Mouse (Mus musculus): Measurements from ENCODE around the gene Fam193b. TPM values are rescaled to one million over a fixed set of nuclear protein-coding genes. Genes with fewer than 3 reads are reported as not detected.

Fam193b gene
- polyA plus RNA-seq (2015; fragmentation: Nextera tagmentation; extraction: Ambion mirVana) = 15.4 and 18.8 TPM in 2 replicates

DNA sequence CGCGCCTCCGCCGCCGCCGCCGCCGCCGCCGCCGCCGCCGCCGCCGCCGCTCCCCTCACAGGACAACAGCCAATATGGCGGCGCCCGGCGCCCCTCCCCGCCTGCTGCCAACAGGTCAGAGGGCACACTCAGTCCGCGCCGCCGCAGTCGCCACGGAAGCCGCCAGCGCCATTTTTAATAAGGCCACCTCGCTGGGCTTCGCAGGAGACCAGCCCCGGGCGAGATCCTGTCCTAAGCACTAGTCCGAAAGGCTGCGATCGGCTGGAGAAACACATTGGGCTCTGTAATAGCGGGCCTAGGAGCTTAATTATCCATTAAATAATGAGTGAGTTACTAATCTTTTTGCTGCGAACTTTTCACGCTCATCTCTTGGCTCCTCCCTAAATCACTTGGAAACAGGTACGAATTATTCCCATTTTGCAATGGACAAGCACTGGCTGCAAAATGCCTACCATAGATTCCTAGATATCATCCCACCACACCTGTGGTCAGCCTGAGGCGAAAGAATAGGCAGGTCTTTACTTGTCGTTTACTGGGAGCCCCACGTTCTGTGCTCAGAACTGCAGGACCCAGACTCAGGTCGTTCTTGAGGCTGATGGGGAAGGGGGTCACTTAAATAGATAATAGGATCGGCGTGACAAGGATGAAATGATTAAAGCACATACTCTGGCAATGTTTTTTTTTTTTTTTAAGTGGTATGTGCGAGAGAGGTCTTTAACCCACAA, at the start of gene Fam193b:
Gene Fam193b (minus strand): TSS at position 94 of the 725 bp plus-strand sequence.

DNA sequence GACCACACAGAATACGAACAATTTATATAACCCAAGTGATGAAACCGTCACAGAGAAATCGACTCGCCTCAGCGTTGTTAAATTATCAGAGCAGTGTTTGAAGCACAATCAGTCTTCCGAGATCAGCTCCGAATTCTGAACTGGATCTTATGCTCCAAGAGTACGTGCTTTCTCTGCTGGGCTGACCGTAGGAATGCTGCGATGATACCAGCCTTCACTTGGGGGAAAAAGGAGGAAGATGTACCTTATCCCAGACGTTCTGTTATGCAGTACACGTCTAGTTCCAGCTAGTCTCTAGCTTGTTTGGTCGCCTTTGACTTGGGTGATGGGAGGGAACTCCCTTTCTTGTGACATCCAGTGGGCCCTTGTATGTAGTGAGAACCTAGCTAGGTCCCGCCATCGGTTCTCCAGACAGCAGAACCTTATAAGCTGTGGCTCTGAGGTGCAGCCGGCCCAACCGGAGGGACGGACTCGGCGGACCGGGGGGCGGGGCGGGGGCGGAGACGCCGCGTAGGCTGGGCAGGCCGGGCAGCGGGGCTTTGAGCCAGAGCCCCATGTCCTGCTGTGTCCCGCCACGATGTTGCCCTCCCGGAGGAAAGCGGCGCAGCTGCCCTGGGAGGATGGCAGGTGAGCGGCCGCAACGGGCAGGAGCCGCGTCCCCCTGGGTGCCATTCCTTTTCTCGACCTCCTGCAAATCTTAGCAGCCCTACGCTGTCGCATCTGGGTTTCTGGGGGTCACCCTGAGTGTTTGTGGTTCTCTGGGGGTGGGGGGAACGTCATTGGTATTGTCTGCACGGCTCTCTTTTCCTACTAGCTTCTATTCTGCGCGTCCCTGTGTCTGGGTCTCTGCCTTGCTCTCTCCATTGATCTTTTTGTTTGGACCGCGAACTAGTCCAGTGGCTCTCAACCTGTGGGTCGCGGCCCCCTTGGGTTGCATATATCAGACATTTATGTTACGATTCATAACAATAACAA, 28.9 kb upstream of the Fam193b start, which contains the start of gene B4galt7:
Gene B4galt7 (plus strand): TSS at position 331 of the 975 bp plus-strand sequence.

DNA sequence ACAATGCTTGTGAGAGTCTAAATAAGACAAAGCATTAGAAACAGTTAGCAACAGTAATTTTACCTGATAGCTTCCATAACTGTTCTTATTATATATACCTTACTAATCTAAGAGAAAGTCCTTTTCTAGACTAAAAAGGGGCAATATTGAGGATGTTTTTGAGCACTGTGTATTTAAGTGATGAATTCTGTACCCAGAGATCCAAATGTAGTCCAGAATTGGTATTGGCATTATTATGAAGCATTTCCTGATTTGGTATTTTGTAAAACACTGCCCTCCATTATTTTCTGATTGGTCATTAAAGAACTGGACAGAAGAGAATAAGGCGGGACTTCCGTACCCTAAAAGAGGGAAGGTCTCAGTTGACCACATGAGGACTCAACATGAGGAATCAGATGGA, 2.5 kb upstream of the Fam193b start, which contains the start of gene Tmed9:
Gene Tmed9 (plus strand): TSS at position 301 of the 400 bp plus-strand sequence.

GRCm38 (mm10) chr13:55536194-55537175, 34.4 kb downstream of the Fam193b start, which contains the start of gene Ddx41:
Gene Ddx41, minus strand, starts transcription at chr13:55536658.

GRCm38 (mm10) chr13:55529198-55529915, 41.6 kb downstream of the Fam193b start, which contains the start of gene Dok3:
Gene Dok3, minus strand, starts transcription at chr13:55529296.

DNA sequence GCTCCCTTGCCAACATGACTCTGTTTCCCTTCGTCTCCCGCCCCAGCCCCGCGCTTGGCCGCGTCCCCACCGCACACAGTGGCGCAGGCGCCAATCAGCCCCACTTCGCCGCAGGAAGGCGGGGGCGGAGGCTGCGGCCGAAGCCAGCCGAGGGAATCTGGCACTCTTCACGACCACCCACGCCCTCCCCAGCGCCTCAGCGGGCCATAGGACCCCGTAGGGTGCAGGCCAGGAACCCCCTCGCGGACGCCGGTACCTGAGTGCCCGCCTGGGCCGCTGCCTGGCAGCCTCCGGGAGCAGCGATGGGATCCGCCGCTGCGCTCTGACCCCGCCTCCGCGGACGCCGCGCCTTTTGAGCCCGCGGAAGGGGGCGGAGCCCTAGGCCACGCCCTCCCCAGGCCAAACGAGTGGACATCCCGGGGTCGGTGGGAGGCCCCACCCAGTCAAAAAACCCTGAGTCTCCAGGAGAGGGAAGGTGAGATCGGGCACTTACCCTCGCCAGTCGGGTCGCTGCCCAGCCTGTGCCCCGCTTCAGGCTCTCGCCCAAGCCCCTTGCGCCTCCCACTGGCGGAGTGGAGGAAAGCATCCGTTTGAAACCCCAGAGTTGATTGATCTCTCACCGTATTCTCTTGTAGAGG, 57.7 kb downstream of the Fam193b start, which contains the start of gene Pdlim7:
Gene Pdlim7 (minus strand): TSS at position 566 of the 638 bp plus-strand sequence.

Other genes with a start within 250 kb of the Fam193b start
- gene Rab24, start 249.2 kb downstream of the Fam193b start, polyA plus RNA-seq (2015; fragmentation: Nextera tagmentation; extraction: Ambion mirVana) = 63.1 and 67.9 TPM in 2 replicates
- 36.7 and 38.4 TPM in 2 replicates for gene Mxd3, start 241.3 kb downstream of the Fam193b start, polyA plus RNA-seq (2015; fragmentation: Nextera tagmentation; extraction: Ambion mirVana)
- 62.5 and 62.6 TPM in 2 replicates for gene Lman2, start 208.3 kb downstream of the Fam193b start, polyA plus RNA-seq (2015; fragmentation: Nextera tagmentation; extraction: Ambion mirVana)
- 7.7 and 10.3 TPM in 2 replicates for gene Rgs14, start 201.4 kb downstream of the Fam193b start, polyA plus RNA-seq (2015; fragmentation: Nextera tagmentation; extraction: Ambion mirVana)
- not detected in 2 replicates for gene Slc34a1, start 172.9 kb downstream of the Fam193b start, polyA plus RNA-seq (2015; fragmentation: Nextera tagmentation; extraction: Ambion mirVana)
- gene Pfn3, start 155.9 kb downstream of the Fam193b start, polyA plus RNA-seq (2015; fragmentation: Nextera tagmentation; extraction: Ambion mirVana) = not detected in 2 replicates
- gene F12, start 144.3 kb downstream of the Fam193b start, polyA plus RNA-seq (2015; fragmentation: Nextera tagmentation; extraction: Ambion mirVana) = 0.15 and 0.16 TPM in 2 replicates
- 32.7 and 40.8 TPM in 2 replicates for gene Grk6, start 126.0 kb downstream of the Fam193b start, polyA plus RNA-seq (2015; fragmentation: Nextera tagmentation; extraction: Ambion mirVana)
- gene Prr7, start 106.9 kb downstream of the Fam193b start, polyA plus RNA-seq (2015; fragmentation: Nextera tagmentation; extraction: Ambion mirVana) = 0.14 and 0.28 TPM in 2 replicates
- 16.3 and 20.8 TPM in 2 replicates for gene Dbn1, start 83.0 kb downstream of the Fam193b start, polyA plus RNA-seq (2015; fragmentation: Nextera tagmentation; extraction: Ambion mirVana)
- gene Pdlim7, start 57.4 kb downstream of the Fam193b start, polyA plus RNA-seq (2015; fragmentation: Nextera tagmentation; extraction: Ambion mirVana) = 37.8 and 45.4 TPM in 2 replicates
- 36.9 and 49.7 TPM in 2 replicates for gene Dok3, start 41.8 kb downstream of the Fam193b start, polyA plus RNA-seq (2015; fragmentation: Nextera tagmentation; extraction: Ambion mirVana)
- gene Ddx41, start 34.5 kb downstream of the Fam193b start, polyA plus RNA-seq (2015; fragmentation: Nextera tagmentation; extraction: Ambion mirVana) = 29.2 and 35.3 TPM in 2 replicates
- 68.1 and 69.0 TPM in 2 replicates for gene Tmed9, start 2.6 kb upstream of the Fam193b start, polyA plus RNA-seq (2015; fragmentation: Nextera tagmentation; extraction: Ambion mirVana)
- gene B4galt7, start 28.8 kb upstream of the Fam193b start, polyA plus RNA-seq (2015; fragmentation: Nextera tagmentation; extraction: Ambion mirVana) = 7.9 and 9.8 TPM in 2 replicates
- gene Caml, start 51.9 kb upstream of the Fam193b start, polyA plus RNA-seq (2015; fragmentation: Nextera tagmentation; extraction: Ambion mirVana) = 25.8 and 31.1 TPM in 2 replicates
- 25.3 and 27.0 TPM in 2 replicates for gene Ddx46, start 63.9 kb upstream of the Fam193b start, polyA plus RNA-seq (2015; fragmentation: Nextera tagmentation; extraction: Ambion mirVana)
- gene B230219D22Rik, start 122.0 kb upstream of the Fam193b start, polyA plus RNA-seq (2015; fragmentation: Nextera tagmentation; extraction: Ambion mirVana) = 17.7 and 20.2 TPM in 2 replicates
- 31.5 and 33.1 TPM in 2 replicates for gene Txndc15, start 143.5 kb upstream of the Fam193b start, polyA plus RNA-seq (2015; fragmentation: Nextera tagmentation; extraction: Ambion mirVana)
- gene Pcbd2, start 156.2 kb upstream of the Fam193b start, polyA plus RNA-seq (2015; fragmentation: Nextera tagmentation; extraction: Ambion mirVana) = 52.6 and 57.8 TPM in 2 replicates
- 0.10 and 0.30 TPM in 2 replicates for gene Catsper3, start 213.4 kb upstream of the Fam193b start, polyA plus RNA-seq (2015; fragmentation: Nextera tagmentation; extraction: Ambion mirVana)